Mouse (Mus musculus): Measurements from ENCODE around the gene Prmt6.

Prmt6 gene

GRCm38 (mm10) chr3:110250839-110251700 lies at the start of gene Prmt6:
Gene Prmt6, minus strand, starts transcription at chr3:110250998.
- in situ Hi-C loops (cut with MboI; ENCODE audit: unreplicated experiment in 2 of 2) = no loop called here

DNA sequence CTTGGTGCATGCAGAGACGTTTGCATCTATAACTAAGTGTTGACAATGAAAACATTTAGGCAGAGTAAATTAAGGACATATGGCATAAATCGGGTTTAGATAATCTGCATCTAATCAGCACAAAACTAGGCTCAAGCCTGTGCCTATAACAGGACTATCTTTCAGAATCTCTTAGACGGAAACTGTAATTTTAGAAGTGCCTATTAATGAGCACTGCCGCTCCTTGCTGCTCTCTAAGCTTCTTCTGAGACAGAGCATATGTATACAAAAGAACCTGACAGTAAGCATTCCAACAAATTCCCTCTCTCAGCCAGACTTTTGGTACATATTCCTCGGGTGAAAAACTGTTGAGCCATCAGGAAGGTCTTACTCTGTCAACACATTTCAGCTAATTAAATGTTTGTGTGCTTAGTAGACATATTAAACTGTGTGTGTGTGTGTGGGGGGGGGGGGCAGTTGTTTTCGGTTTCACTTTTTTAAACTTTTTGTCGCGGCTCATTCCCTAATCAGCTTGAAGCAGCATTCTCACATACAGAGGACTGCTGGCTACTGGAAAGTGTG lies 39.8 kb upstream of the Prmt6 start:
- in situ Hi-C loops (cut with MboI; ENCODE audit: unreplicated experiment in 2 of 2) = no loop called here

- in situ Hi-C loops (cut with MboI; ENCODE audit: unreplicated experiment in 2 of 2) = no loop called here
These were observed 31.9 kb upstream of the Prmt6 start for GRCm38 (mm10) chr3:110282651-110283050.

DNA sequence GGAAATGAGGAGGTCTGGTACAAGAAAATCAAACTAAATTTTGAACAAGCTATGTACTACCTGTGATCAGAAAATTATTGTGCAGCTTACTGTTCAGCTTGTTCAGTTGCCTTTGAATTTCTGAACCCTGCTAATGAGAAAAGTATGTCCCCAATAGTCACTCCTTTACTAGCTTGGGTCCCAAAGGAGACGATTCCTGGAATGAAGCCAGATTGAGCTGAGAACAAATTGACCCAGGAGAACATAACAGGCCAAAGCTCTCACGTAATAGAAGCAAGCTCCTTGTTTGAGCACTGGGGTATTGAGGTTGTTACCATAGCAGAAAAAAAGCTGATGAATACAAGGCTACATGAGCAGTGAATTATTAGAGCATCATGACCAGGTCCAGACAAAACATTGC lies 17.0 kb upstream of the Prmt6 start:
- in situ Hi-C loops (cut with MboI; ENCODE audit: unreplicated experiment in 2 of 2) = no loop called here

- in situ Hi-C loops (cut with MboI; ENCODE audit: unreplicated experiment in 2 of 2) = no loop called here
These were observed 2.3 kb upstream of the Prmt6 start for GRCm38 (mm10) chr3:110253105-110253504.

DNA sequence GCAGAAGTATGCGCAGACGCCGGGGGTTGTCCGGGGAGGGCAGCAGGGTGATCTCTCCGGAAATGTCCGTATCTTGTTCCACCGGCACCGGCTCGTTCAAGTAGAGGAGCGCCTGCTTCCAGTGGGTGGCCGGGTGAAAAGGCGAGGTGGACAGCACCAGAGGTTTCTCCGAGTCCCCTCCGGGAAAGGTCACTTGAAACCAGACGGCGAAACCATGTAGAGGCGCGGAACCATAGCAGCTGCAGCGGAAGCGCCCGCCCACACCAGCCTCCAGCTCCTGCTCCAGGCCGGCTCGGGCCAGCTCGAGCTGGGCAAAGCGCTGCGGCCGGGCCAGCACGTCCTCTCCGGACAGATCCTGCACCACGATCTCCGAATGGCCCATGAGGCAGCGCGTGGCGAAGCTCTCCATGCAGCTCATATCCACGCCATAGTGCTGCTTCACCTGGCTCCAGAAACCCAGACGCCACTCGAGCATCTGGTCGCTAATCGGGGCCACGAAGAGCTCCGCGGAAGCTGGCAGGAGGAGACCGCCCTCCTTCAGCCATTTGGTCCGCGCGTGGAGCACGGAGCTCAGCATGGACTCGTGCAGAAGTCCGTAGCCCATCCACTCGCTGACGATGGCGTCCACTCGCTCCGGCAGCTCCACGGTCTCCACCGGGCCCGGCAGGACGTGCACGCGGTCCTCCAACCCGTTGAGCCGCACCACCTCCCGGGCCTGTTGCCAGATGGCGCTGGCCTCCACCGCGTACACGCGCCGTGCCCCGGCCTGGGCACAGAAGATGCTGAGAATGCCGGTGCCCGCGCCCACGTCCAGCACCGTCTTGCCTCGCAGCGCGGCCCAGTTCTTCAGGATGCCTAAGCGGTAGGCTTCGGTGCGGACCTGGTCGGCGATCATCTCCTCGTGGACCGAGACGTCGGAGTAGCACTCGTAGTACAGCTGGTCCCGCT lies 633 bp downstream of the Prmt6 start:
- in situ Hi-C loops (cut with MboI; ENCODE audit: unreplicated experiment in 2 of 2) = no loop called here

- in situ Hi-C loops (cut with MboI; ENCODE audit: unreplicated experiment in 2 of 2) = no loop called here
These were observed 13.9 kb downstream of the Prmt6 start for GRCm38 (mm10) chr3:110236819-110237463.

All from v-Abl transformed pro-B cells (cell line).